Mouse (Mus musculus): ENCODE data around the gene Vmn1r183. TPM values are rescaled to one million over a fixed set of nuclear protein-coding genes. Genes with fewer than 3 reads are reported as not detected.

Vmn1r183 gene
- polyA plus RNA-seq, 2 experiments: not detected

GRCm38 (mm10) chr7:24086871-24087270 is 33.8 kb downstream of the Vmn1r183 start:
- ATAC-seq (ENCODE audit: insufficient read depth): no peak
- peaks cover 12% of the 10 kb centered on the region for H3K36me3 ChIP-seq (replicated peaks; ENCODE audit: control insufficient read depth, insufficient read depth, low read depth)
- H3K4me2 ChIP-seq (ENCODE audit: low read depth): no peak overlapping the region
- no peaks in the 10 kb centered on the region for H3K27me3 ChIP-seq (ENCODE audit: control insufficient read depth, insufficient read depth, low read length)
- no peak overlapping the region for H3K4me3 ChIP-seq (ENCODE audit: insufficient read depth in 1 of 2, low read depth in 2 of 2, low read length in 2 of 2)
- no peak for DNase-seq (ENCODE audit: low read depth in 3 of 3, low spot score in 3 of 3)
- H3K9me3 ChIP-seq (ENCODE audit: control insufficient read depth, low read length): no peaks in the 10 kb centered on the region
- no peak overlapping the region for H3K9ac ChIP-seq (replicated peaks)
- H3K27ac ChIP-seq: no peak overlapping the region
- WGBS (ENCODE audit: insufficient replicate concordance): 80% methylated on average over 4 of the region's 4 CpGs
- peaks cover 0 to 13% of the 10 kb centered on the region in 2 experiments; a peak in 3 of 4 replicates for H3K4me1 ChIP-seq (replicated peaks; ENCODE audit: control insufficient read depth in 2 of 2, insufficient read depth in 2 of 2, low read length in 1 of 2)
- TF ChIP-seq CTCF (IDR thresholded peaks at IDR 0.05; ENCODE audit: low read depth) (no peak), EP300 (IDR thresholded peaks at IDR 0.05; ENCODE audit: low read depth) (no peak)

- Histone ChIP-seq H3K27me3 (ENCODE audit: control insufficient read depth, insufficient read depth, low read length) (no peaks in the 10 kb centered on the region), H3K9me3 (ENCODE audit: control insufficient read depth, low read length) (no peaks in the 10 kb centered on the region), H3K4me3 (ENCODE audit: insufficient read depth in 1 of 2, low read depth in 2 of 2, low read length in 2 of 2) (no peak overlapping the region), H3K9ac (replicated peaks) (no peak overlapping the region), H3K4me2 (ENCODE audit: low read depth) (no peak overlapping the region), H3K27ac (no peak overlapping the region), H3K36me3 (replicated peaks; ENCODE audit: control insufficient read depth, insufficient read depth, low read depth) (peaks cover 12% of the 10 kb centered on the region), H3K4me1 (replicated peaks; ENCODE audit: control insufficient read depth in 2 of 2, insufficient read depth in 2 of 2, low read length in 1 of 2) (peaks cover 0 to 12% of the 10 kb centered on the region in 2 experiments; a peak in 3 of 4 replicates)
- no peak for DNase-seq (ENCODE audit: low read depth in 3 of 3, low spot score in 3 of 3)
- WGBS (ENCODE audit: insufficient replicate concordance): 82% methylated on average over 12 of the region's 12 CpGs
- ATAC-seq (ENCODE audit: insufficient read depth): no peak
- TF ChIP-seq EP300 (IDR thresholded peaks at IDR 0.05; ENCODE audit: low read depth): no peak
- no peak for TF ChIP-seq CTCF (IDR thresholded peaks at IDR 0.05; ENCODE audit: low read depth)
Measured at GRCm38 (mm10) chr7:24087485-24088125, 34.6 kb downstream of the Vmn1r183 start.

GRCm38 (mm10) chr7:24104403-24104802 is 51.3 kb downstream of the Vmn1r183 start:
- H3K9ac ChIP-seq (replicated peaks): no peak overlapping the region
- no peak for TF ChIP-seq CTCF (IDR thresholded peaks at IDR 0.05; ENCODE audit: low read depth)
- TF ChIP-seq EP300 (IDR thresholded peaks at IDR 0.05; ENCODE audit: low read depth): no peak
- DNase-seq (ENCODE audit: low read depth in 3 of 3, low spot score in 3 of 3): no peak
- no peak overlapping the region for H3K27ac ChIP-seq
- peaks cover 73% of the 10 kb centered on the region for H3K36me3 ChIP-seq (replicated peaks; ENCODE audit: control insufficient read depth, insufficient read depth, low read depth)
- H3K4me2 ChIP-seq (ENCODE audit: low read depth): no peak overlapping the region
- no peak overlapping the region for H3K4me3 ChIP-seq (ENCODE audit: insufficient read depth in 1 of 2, low read depth in 2 of 2, low read length in 2 of 2)
- H3K9me3 ChIP-seq (ENCODE audit: control insufficient read depth, low read length): peaks cover 47% of the 10 kb centered on the region
- H3K27me3 ChIP-seq (ENCODE audit: control insufficient read depth, insufficient read depth, low read length): no peaks in the 10 kb centered on the region
- no peaks in the 10 kb centered on the region for H3K4me1 ChIP-seq (replicated peaks; ENCODE audit: control insufficient read depth in 2 of 2, insufficient read depth in 2 of 2, low read length in 1 of 2)
- ATAC-seq (ENCODE audit: insufficient read depth): no peak
- WGBS (ENCODE audit: insufficient replicate concordance): 80% methylated on average over 9 of the region's 9 CpGs

- Histone ChIP-seq H3K4me2 (ENCODE audit: low read depth) (no peak overlapping the region), H3K36me3 (replicated peaks; ENCODE audit: control insufficient read depth, insufficient read depth, low read depth) (peaks cover 70% of the 10 kb centered on the region), H3K9ac (replicated peaks) (no peak overlapping the region), H3K27me3 (ENCODE audit: control insufficient read depth, insufficient read depth, low read length) (no peaks in the 10 kb centered on the region), H3K4me3 (ENCODE audit: insufficient read depth in 1 of 2, low read depth in 2 of 2, low read length in 2 of 2) (no peak overlapping the region), H3K27ac (no peak overlapping the region), H3K9me3 (ENCODE audit: control insufficient read depth, low read length) (peaks cover 47% of the 10 kb centered on the region), H3K4me1 (replicated peaks; ENCODE audit: control insufficient read depth in 2 of 2, insufficient read depth in 2 of 2, low read length in 1 of 2) (no peaks in the 10 kb centered on the region)
- no peak for ATAC-seq (ENCODE audit: insufficient read depth)
- WGBS (ENCODE audit: insufficient replicate concordance): 87% methylated on average over 18 of the region's 18 CpGs
- DNase-seq (ENCODE audit: low read depth in 3 of 3, low spot score in 3 of 3): no peak
- TF ChIP-seq CTCF (IDR thresholded peaks at IDR 0.05; ENCODE audit: low read depth) (no peak), EP300 (IDR thresholded peaks at IDR 0.05; ENCODE audit: low read depth) (no peak)
Measured at GRCm38 (mm10) chr7:24105144-24105703, 52.2 kb downstream of the Vmn1r183 start.

GRCm38 (mm10) chr7:24110839-24111238 is 57.8 kb downstream of the Vmn1r183 start:
- TF ChIP-seq EP300 (IDR thresholded peaks at IDR 0.05; ENCODE audit: low read depth) (no peak), CTCF (IDR thresholded peaks at IDR 0.05; ENCODE audit: low read depth) (no peak)
- Histone ChIP-seq H3K4me1 (replicated peaks; ENCODE audit: control insufficient read depth in 2 of 2, insufficient read depth in 2 of 2, low read length in 1 of 2) (peaks cover 0 to 3% of the 10 kb centered on the region in 2 experiments; a peak in 1 of 4 replicates), H3K9ac (replicated peaks) (no peak overlapping the region), H3K9me3 (ENCODE audit: control insufficient read depth, low read length) (peaks cover 20% of the 10 kb centered on the region), H3K36me3 (replicated peaks; ENCODE audit: control insufficient read depth, insufficient read depth, low read depth) (peaks cover 16% of the 10 kb centered on the region), H3K4me3 (ENCODE audit: insufficient read depth in 1 of 2, low read depth in 2 of 2, low read length in 2 of 2) (no peak overlapping the region), H3K27me3 (ENCODE audit: control insufficient read depth, insufficient read depth, low read length) (no peaks in the 10 kb centered on the region), H3K4me2 (ENCODE audit: low read depth) (no peak overlapping the region), H3K27ac (no peak overlapping the region)
- 84% methylated on average over 7 of the region's 7 CpGs for WGBS (ENCODE audit: insufficient replicate concordance)
- no peak for DNase-seq (ENCODE audit: low read depth in 3 of 3, low spot score in 3 of 3)
- no peak for ATAC-seq (ENCODE audit: insufficient read depth)
